Comparison of ENCODE assay signal across 26 mouse cellular contexts in the genomic region with DNA sequence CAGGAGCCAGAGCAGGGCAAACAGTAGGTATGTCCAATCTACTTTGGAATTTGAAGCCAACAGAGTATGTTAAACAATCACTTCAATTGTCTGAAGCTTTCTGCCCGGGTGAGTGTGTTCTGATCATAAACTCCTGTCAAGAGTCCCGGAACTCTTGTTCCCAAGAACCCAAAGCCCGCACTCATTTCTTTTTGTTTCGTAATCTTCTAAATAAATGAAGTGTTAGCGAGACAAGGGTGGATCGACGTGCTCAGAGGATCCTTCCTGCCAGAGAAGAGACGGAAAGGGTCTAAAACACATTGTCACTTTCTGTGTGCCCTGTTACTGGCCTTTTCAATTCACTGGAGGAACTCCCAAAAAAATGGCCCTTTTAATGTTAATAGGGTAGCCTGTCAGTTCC. TPM values are rescaled to one million over a fixed set of nuclear protein-coding genes. Genes with fewer than 3 reads are reported as not detected.
A peak's percentile ranks its signal among the peaks of the same experiment; 100 is the strongest.
DNase-seq lines count a peak whose midpoint lies in the region; ATAC-seq and TF ChIP-seq lines count a peak whose summit lies in the region.
"Had no signal": no experiment of that assay in that cellular context is flagged by ENCODE, and none has a peak within 500 bp of the region (broad histone marks: within the 10 kb centered on the region; RNA-seq: fewer than 3 reads in every experiment).

No protein-coding gene starts in this region.

- H3K27ac ChIP-seq in heart, embryonic 15.5 days: peak overlapping the region; percentile 85
- H3K27ac ChIP-seq in heart, embryonic 10.5 days: no peak overlapping the region
- no peak overlapping the region for H3K27ac ChIP-seq in lung, embryonic 14.5 days (ENCODE audit: low read depth)
- 0 out of 2 replicates have a peak overlapping the region, but pooled peaks have one; percentile 7 for H3K27ac ChIP-seq in embryonic facial prominence, embryonic 10.5 days (replicated peaks)
- peak overlapping the region; percentile 91 for H3K27ac ChIP-seq in olfactory bulb, adult 2 months (ENCODE audit: insufficient read depth, low read depth, low read length)
- no peak overlapping the region for H3K27ac ChIP-seq in midbrain, embryonic 15.5 days
- H3K27ac ChIP-seq: forebrain, embryonic 12.5 days; hindbrain, embryonic 14.5 days; liver, embryonic 12.5 days; midbrain, embryonic 12.5 days; neural tube, embryonic 13.5 days had no signal

- no peak overlapping the region for H3K4me2 ChIP-seq in heart, embryonic 15.5 days
- no peak overlapping the region for H3K4me2 ChIP-seq in lung, embryonic 14.5 days
- H3K4me2 ChIP-seq in midbrain, embryonic 15.5 days: no peak overlapping the region
- H3K4me2 ChIP-seq: forebrain, embryonic 12.5 days; heart, embryonic 11.5 days; hindbrain, embryonic 14.5 days; liver, embryonic 12.5 days; midbrain, embryonic 12.5 days; neural tube, embryonic 13.5 days had no signal

- no peak overlapping the region for H3K4me3 ChIP-seq in heart, embryonic 15.5 days
- no peak overlapping the region for H3K4me3 ChIP-seq in heart, embryonic 10.5 days
- H3K4me3 ChIP-seq in lung, embryonic 14.5 days (ENCODE audit: low read depth, low read length): no peak overlapping the region
- no peak overlapping the region for H3K4me3 ChIP-seq in embryonic facial prominence, embryonic 10.5 days
- no peak overlapping the region for H3K4me3 ChIP-seq in olfactory bulb, adult 2 months (ENCODE audit: insufficient read depth, low read depth, low read length)
- no peak overlapping the region for H3K4me3 ChIP-seq in midbrain, embryonic 15.5 days
- H3K4me3 ChIP-seq: erythroblast, embryonic 14.5 days; forebrain, embryonic 12.5 days; liver, embryonic 12.5 days; megakaryocyte, embryonic 14.5 days; midbrain, embryonic 12.5 days; neural tube, embryonic 13.5 days had no signal

- no peak for ATAC-seq in heart, embryonic 15.5 days (replicated peaks; ENCODE audit: insufficient number of reproducible peaks, insufficient read depth, low FRiP score, low read depth)
- ATAC-seq in lung, embryonic 14.5 days (ENCODE audit: insufficient read depth): peak; percentile 56
- no peak for ATAC-seq in midbrain, embryonic 15.5 days (replicated peaks)
- ATAC-seq: liver, embryonic 12.5 days; liver, postnatal 0 days; Patski had no signal

- H3K9ac ChIP-seq in heart, embryonic 15.5 days: no peak overlapping the region
- H3K9ac ChIP-seq in lung, embryonic 14.5 days: no peak overlapping the region
- H3K9ac ChIP-seq in midbrain, embryonic 15.5 days: no peak overlapping the region
- H3K9ac ChIP-seq: forebrain, embryonic 12.5 days; forebrain, postnatal 0 days; hindbrain, embryonic 14.5 days; liver, embryonic 12.5 days; liver, postnatal 0 days; midbrain, embryonic 12.5 days; neural tube, embryonic 13.5 days had no signal

- H3K27me3 ChIP-seq in heart, embryonic 15.5 days: no peaks in the 10 kb centered on the region
- 0 out of 2 replicates have a peak, but pooled peaks cover 5% of the 10 kb centered on the region for H3K27me3 ChIP-seq in heart, embryonic 10.5 days (ENCODE audit: insufficient read depth, poor library complexity, severe bottlenecking)
- no peaks in the 10 kb centered on the region for H3K27me3 ChIP-seq in lung, embryonic 14.5 days (ENCODE audit: insufficient read depth, low read length)
- peaks cover 33% of the 10 kb centered on the region for H3K27me3 ChIP-seq in embryonic facial prominence, embryonic 10.5 days (replicated peaks; ENCODE audit: low read depth, poor library complexity, severe bottlenecking)
- H3K27me3 ChIP-seq in midbrain, embryonic 15.5 days (replicated peaks): 0 out of 2 replicates have a peak, but pooled peaks cover 8% of the 10 kb centered on the region
- H3K27me3 ChIP-seq: Patski had no signal

- no peak for TF ChIP-seq POLR2A in olfactory bulb, adult 2 months (IDR thresholded peaks at IDR 0.05; ENCODE audit: insufficient read depth, low read depth, low read length)

- no peaks in the 10 kb centered on the region for H3K36me3 ChIP-seq in heart, embryonic 15.5 days
- H3K36me3 ChIP-seq in heart, embryonic 10.5 days: no peaks in the 10 kb centered on the region
- no peaks in the 10 kb centered on the region for H3K36me3 ChIP-seq in lung, embryonic 14.5 days (ENCODE audit: insufficient read depth)
- H3K36me3 ChIP-seq in embryonic facial prominence, embryonic 10.5 days (replicated peaks): no peaks in the 10 kb centered on the region
- H3K36me3 ChIP-seq in midbrain, embryonic 15.5 days (replicated peaks): no peaks in the 10 kb centered on the region
- H3K36me3 ChIP-seq: forebrain, embryonic 12.5 days; liver, embryonic 12.5 days; midbrain, embryonic 12.5 days; neural tube, embryonic 13.5 days had no signal

- no peak for TF ChIP-seq CTCF in lung, embryonic 14.5 days (IDR thresholded peaks at IDR 0.05; ENCODE audit: low read depth)
- no peak for TF ChIP-seq CTCF in olfactory bulb, adult 2 months (IDR thresholded peaks at IDR 0.05; ENCODE audit: insufficient read depth, low read depth, low read length)

- H3K9me3 ChIP-seq in heart, embryonic 15.5 days (replicated peaks): no peaks in the 10 kb centered on the region
- H3K9me3 ChIP-seq in heart, embryonic 10.5 days: no peaks in the 10 kb centered on the region
- no peaks in the 10 kb centered on the region for H3K9me3 ChIP-seq in lung, embryonic 14.5 days (ENCODE audit: low read depth, low read length)
- H3K9me3 ChIP-seq in embryonic facial prominence, embryonic 10.5 days: no peaks in the 10 kb centered on the region
- H3K9me3 ChIP-seq in midbrain, embryonic 15.5 days: no peaks in the 10 kb centered on the region
- H3K9me3 ChIP-seq: forebrain, embryonic 12.5 days; liver, embryonic 12.5 days; megakaryocyte, embryonic 14.5 days; midbrain, embryonic 12.5 days; neural tube, embryonic 13.5 days had no signal

- DNase-seq in heart, embryonic 10.5 days (ENCODE audit: low spot score): no peak
- DNase-seq in lung, embryonic 14.5 days: peak; percentile 87
- no peak for DNase-seq in lung, adult 18-20 months
- no peak for DNase-seq in embryonic facial prominence, embryonic 10.5 days (ENCODE audit: low spot score)
- DNase-seq: adrenal gland, postnatal 10 days; cerebellum, adult 8-10 months; gastrocnemius, postnatal 10 days; kidney, adult 11 months; kidney, postnatal 14 days; left cerebral cortex, postnatal 4 days; liver, postnatal 0 days; thymus, adult 2 months; thymus, postnatal 36 days had no signal

- WGBS in heart, embryonic 15.5 days: 75% methylated on average over 8 of the region's 8 CpGs
- WGBS in heart, embryonic 10.5 days: 79% methylated on average over 8 of the region's 8 CpGs
- 10% methylated on average over 8 of the region's 8 CpGs for WGBS in lung, embryonic 14.5 days
- 83% methylated on average over 8 of the region's 8 CpGs for WGBS in embryonic facial prominence, embryonic 10.5 days
- WGBS in olfactory bulb, adult 2 months: 77% methylated on average over 8 of the region's 8 CpGs
- 76% methylated on average over 8 of the region's 8 CpGs for WGBS in midbrain, embryonic 15.5 days

- peaks cover 55% of the 10 kb centered on the region for H3K4me1 ChIP-seq in heart, embryonic 15.5 days (replicated peaks)
- H3K4me1 ChIP-seq in heart, embryonic 10.5 days: peaks cover 63% of the 10 kb centered on the region
- H3K4me1 ChIP-seq in lung, embryonic 14.5 days (ENCODE audit: insufficient read depth): peaks cover 25% of the 10 kb centered on the region
- peaks cover 59% of the 10 kb centered on the region for H3K4me1 ChIP-seq in embryonic facial prominence, embryonic 10.5 days
- peaks cover 22% of the 10 kb centered on the region for H3K4me1 ChIP-seq in olfactory bulb, adult 2 months (ENCODE audit: control insufficient read depth, insufficient read depth, low read length)
- H3K4me1 ChIP-seq in midbrain, embryonic 15.5 days: peaks cover 5% of the 10 kb centered on the region; the same call in 1 of the 2 replicates

RNA-seq across cellular contexts. Expression of gene Rasl11b, which starts 6.2 kb away (rescaled TPM):
- polyA plus RNA-seq in heart, embryonic 15.5 days (2015; fragmentation: Nextera tagmentation; extraction: Ambion mirVana): 90.2 and 101 TPM in 2 replicates
- polyA plus RNA-seq in heart, embryonic 10.5 days (2016; fragmentation: Nextera tagmentation; extraction: Ambion mirVana): 58.3 and 65.9 TPM in 2 replicates
- 90.2 and 93.2 TPM in 2 replicates for polyA plus RNA-seq in lung, embryonic 14.5 days (2014; fragmentation: Nextera tagmentation; extraction: Ambion mirVana)
- polyA plus RNA-seq in embryonic facial prominence, embryonic 10.5 days (2016; fragmentation: Nextera tagmentation; extraction: Ambion mirVana): 46.3 and 58.0 TPM in 2 replicates
- polyA plus RNA-seq in olfactory bulb, adult 2 months (2012; ENCODE audit: insufficient read depth, insufficient read length, low replicate concordance, missing spikeins): not detected in 2 replicates
- polyA plus RNA-seq in midbrain, embryonic 15.5 days (2015; fragmentation: Nextera tagmentation; extraction: Ambion mirVana): 11.4 and 12.9 TPM in 2 replicates
- polyA plus RNA-seq: erythroblast, embryonic 14.5 days had no signal

Comparison
In these comparisons a context has a peak if more than half of its experiments do, and no peak if none do; other contexts are left out.
1. H3K27ac ChIP-seq: peak in heart, embryonic 15.5 days (single experiment), embryonic facial prominence, embryonic 10.5 days (single experiment) and olfactory bulb, adult 2 months (single experiment); none in heart, embryonic 10.5 days (single experiment), lung, embryonic 14.5 days (single experiment) and midbrain, embryonic 15.5 days (single experiment).